Mouse (Mus musculus) induced T-regulatory cell, adult 2 months (primary cell): ENCODE data around the gene Chrne.
A peak's percentile ranks its signal among the peaks of the same experiment; 100 is the strongest.

ENCODE experiments used
- DNase-seq: peaks from one replicate; pipeline ENCODE4 v3.0.0-alpha.2; 2012; ENCODE audit warnings: low read depth

Gene Chrne

DNA sequence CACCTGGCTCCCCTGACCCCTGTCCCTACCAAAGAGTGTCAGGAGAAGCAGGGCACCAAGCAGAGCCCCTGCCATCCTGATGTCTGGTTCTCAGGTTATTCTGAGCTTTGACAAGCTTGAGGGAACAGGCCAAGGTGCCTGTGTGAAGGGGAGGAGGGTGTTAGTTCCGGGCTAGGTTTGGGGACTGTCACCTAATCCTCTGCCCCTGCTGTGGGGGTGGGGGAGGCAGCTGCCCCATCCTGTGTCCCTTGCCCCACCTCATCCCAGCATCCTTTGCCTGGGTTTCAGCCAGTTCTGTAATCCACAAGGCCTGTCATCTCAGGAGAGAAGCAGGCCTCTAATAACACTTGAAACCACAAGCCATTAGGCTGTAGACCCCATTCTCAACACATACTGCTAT, at the start of gene Chrne:
TSS of gene Chrne (minus strand) at position 116 of the 400 bp plus-strand sequence.
- no peak for DNase-seq

DNA sequence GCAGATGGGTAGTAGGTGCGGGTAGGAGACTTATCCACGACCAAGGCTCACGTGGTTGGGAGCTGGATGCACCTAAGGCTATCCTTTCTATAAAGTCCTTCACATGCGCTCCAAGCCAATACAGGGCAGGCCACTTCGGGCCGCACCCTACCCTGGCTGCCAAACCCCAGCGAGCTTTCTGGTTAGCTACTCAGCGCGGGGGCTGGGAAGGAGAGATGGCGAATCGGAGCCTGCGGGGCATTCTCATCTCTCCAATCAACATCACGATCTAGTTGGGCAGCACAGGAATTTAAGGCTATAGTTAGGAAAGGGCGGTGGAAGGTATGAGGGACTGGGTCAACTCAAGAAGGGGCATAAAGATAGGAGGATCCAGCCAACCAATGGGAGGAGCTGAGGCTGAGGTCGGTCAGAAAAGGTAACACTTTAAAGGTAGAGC, 49.3 kb upstream of the Chrne start:
- DNase-seq = no peak

DNA sequence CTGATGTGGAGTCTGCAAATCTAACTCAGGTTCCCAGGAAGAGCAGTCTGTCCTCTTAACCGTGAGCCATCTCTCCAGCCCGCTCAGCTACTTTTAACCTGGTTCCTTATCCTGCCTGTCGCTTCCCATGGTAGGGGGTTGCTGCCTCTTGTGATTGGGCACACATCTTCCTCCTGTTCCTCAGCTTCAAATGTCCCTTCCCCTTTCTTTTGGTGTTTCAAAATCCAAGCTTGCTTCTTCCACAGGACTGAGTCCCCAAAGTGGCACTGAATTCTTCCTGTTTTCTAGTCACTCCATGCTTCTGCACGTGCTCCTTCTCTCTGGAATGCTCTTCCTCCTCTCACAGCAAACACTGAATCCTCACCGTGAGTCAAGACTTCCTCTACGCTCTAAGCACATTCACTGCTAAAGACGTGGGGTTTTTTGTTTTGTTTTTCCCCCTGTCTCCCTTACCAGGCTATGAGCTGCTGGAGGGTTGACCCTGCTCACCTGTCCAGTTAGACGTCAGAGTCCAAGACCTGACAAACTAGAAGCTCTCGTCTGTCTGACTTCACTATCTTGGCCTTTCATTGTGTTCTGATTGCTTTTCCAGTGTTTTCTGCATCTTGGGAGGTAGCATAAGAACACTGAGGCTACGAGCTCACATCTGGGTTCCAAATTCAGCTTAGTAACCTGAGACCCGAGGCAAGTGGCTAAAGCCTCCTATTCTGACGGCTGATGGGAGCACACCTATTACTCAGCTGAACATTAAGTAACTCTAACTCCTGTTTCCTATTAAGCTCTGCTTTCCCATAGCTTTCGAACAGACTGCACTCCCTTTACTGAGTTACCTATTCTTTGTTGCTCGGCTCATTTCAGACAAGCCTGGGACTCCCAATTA, 48.5 kb upstream of the Chrne start:
- DNase-seq = peak; percentile 21

DNA sequence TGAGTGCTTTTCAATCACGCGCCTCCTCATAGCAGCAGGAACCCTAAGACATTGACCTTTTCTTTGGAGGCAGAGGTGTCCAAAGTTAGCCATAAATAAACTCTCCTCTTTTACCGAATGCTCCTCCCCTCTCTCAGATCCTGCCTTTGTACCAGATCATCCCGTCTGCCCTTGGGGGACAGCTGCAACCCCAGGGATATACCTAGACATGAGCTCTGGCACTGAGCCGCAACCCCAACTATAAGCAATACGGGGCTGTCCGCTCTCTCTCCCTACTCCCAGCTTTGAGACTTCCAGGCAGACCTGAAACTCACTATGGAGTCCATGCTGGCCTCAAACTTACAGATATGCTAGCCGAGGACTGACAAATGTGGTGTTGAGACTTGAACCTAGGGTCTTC, 47.7 kb upstream of the Chrne start:
- DNase-seq = no peak

DNA sequence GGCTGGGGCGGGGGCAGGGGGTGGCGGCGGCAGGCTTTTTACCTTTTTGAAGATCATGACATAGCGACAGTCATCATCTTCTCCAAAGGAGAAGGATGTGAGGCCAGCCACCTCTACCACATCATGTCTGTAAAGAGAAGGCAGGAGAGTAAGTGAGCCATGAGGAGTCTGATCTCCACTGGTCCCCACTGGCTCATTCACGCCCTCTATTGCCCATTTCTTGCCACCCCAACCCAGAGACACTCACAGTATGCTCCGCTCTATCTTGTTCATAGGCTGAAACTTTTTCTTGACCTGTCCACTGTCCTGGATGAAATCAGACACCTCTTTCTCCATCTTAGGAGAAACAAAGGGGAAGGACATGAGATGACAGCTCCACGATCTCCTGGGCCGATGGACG, 45.7 kb upstream of the Chrne start:
- peak; percentile 30 for DNase-seq

DNA sequence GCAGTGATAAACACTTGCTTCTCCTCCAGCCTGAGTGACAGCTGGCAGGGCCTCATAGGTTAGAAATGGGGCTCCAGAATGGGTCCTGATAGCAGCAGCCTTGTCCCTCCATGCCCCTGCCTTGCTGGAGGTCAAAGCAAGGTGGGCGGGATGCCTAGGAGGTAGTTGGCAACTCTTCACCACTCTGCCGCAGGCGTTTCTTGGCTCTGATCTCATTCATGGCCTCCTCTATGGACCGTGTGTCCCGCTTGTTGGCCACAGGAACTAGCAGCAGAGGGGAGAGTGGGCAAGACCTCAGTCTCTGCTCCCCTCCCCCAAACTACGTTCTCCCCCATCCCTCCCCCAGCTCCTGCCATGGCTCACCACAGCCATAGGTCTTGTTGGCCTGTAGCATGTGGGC, 44.9 kb upstream of the Chrne start:
- no peak for DNase-seq

DNA sequence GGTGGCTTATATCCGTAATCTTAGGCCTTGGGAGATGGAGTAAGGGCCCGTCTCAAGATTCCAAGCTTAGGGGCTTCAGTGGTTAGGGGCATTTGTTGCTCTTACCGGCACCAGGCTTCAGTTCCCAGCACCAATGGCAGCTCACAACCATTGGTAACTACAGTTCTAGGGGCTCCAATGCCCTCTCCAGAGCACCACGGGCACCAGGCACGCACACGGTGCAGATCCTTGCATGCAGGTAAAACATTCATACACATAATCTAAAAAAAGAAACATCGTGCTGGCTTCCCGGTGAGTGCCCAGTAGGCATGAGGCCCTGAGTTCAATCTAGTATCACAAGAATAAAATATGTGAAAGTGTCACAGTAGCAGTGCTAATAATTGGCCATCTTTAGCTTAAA, 44.1 kb upstream of the Chrne start:
- no peak for DNase-seq

DNA sequence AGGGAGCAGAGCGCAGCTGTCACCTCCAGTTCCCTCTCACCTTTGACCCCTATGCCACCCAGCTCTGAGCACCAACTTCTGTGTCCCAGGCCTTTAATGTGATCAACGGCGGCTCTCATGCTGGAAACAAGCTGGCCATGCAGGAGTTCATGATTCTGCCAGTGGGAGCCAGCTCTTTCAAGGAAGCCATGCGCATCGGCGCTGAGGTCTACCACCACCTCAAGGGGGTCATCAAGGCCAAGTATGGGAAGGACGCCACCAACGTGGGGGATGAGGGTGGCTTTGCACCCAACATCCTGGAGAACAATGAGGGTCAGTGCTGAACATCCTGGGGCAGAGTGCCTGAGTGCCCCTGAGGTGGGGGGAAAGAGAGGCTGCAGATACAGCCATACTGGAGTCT, 41.6 kb upstream of the Chrne start:
- DNase-seq = no peak

DNA sequence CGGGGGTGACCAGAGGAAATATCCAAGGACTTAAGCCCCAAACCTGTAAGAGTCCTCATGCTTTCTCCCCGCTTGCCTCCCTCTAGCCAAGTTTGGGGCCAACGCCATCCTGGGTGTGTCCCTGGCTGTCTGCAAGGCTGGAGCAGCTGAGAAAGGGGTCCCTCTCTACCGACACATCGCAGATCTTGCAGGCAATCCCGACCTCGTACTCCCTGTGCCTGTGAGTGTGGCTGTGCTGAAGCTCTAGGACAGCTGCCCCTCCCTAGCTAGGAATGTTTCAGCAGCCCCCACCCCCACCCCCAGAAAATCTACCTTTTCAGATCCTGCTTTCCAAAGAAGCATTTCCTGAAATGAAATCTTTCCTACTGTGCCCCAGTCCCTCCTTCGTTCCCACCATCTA, 39.9 kb upstream of the Chrne start:
- DNase-seq = no peak

DNA sequence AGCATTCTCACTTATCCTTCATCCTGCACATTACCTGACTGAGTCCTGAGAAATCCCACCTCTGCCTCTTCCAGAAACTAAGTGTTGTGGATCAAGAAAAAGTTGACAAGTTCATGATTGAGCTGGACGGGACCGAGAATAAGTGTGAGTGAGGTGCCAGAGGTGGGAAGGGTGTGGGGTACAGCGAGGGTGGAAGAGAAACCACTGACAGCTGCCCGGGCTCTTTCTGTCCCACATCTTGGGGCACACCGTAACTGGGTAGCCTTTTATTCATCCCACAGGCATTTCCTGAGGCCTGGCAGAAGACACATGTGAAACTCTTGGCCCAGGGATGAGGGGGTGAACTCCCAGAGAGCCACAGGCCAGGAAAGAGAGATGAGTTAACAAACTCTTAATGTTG, 39.5 kb upstream of the Chrne start:
- DNase-seq = no peak

DNA sequence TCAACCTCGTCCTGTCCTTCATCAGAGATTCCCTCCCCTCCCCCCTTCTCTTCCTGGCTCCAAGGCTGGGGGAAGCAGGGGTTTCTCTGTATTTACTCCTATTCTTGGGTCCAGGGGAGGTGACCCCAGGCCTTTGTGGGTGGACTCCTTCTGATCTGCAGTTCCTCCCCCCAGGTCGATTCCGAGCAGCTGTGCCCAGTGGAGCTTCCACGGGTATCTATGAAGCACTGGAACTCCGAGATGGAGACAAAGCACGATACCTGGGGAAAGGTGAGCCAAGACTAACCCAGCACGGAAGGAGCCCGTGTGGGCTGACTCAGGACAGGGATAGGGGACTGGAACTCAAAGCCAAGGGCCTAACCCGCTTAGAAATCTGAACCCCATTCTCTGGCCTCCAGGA, 39.0 kb upstream of the Chrne start:
- DNase-seq = no peak

DNA sequence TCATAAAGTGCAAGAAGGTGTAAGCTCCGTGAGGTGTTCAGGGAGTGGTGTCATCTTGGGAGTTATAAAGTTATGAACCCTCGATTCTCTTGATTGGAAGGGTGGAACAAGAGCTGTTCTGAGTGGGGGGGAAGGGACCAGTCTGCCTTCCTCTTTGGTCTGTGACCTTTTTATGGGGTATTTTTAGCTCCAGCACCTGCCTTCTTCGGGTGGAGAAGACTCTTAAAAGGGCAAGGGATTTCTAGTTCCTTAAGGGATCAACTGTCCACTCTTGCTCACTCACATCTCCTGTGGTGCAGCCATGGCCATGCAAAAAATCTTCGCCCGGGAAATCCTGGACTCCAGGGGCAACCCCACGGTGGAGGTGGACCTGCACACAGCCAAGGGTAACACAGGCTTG, 38.6 kb upstream of the Chrne start:
- peak; percentile 30 for DNase-seq

DNA sequence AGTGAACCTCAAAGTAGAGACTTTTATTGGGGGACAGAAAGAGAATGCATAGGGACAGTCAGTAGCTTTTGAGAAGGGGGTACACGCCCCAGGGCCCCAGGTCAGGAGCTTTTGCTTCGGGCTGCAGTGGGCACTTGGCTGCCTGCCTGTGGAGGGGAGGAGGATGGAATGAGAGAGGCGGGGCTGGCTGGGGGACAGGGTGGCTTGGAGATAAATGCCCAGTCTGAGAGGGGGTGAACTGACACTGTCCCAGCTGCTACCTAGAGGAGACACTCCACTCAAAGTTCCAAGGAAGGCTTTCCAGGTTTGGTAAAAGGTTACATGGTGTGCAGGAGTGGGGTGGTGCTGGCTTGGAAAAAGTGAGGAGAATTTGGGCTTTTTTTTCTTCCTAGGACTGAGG, 37.9 kb upstream of the Chrne start, which contains the start of gene Eno3:
TSS of gene Eno3 (plus strand) at position 239 of the 400 bp plus-strand sequence.
- no peak for DNase-seq

DNA sequence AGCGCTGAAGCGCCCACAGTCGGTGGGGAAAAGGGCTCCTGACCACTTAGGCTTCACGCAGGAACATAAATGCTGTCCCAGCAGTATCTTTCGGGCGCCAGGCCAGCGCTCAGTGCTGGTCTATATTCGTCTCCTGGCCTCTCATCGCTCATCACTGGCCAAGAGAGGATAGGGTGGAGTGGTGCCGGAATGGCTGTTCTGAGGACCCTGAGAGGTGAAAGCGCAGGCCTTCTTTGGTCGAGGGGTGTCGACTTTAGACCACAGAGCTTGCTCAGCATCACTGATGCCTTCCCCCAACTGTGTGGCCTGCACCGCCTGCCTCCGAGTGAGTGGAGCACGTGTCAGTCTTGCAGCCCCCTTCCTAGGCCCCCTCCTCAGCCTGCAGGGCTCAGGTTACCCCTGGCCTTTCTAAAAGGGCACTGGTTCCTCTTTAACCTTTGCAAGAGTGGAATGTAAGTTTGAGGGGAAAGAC, 37.5 kb upstream of the Chrne start:
- no peak for DNase-seq

DNA sequence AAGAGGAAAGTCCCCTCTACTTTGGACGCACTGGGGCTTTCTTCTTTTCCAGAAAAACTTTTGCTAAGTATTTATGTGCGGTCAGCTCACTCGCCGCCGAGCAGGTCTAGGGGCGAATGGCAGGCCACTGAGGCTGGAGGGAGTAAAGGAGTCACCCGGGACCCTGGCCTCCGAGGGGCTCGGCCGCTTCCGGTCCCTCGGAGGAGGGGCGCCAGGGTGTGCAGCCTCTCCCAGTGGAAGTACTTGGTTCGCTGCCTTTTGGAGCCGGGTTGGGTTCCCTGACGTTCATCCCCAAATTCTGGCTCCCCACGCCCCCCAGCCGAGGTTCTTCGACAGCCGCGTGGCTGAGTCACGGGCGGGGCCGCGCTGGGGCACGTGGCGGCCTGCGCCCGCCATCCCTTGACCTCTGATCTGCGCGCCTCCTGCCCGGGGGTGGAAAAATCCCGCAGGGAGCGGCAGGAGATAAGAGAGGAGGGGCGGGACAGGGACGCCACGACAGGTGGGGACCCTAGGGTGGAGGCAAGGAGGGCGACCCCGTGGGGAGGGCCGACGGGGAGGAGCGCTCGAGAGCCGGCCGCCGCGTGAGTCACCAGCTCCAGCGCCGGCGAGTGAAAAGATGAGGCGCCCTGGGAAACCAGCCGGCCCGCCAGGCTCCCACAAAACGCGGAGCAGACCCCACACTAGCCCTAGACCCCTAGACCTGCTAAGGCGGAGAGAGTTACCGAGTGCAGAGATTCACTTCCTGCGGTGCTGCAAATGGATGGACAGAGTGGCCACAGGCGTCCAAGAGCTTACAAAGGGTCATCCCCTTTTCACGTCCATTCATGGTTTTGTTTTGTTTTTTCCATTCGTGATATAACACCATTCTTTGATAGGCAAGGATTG, 36.8 kb upstream of the Chrne start:
- DNase-seq = peak; percentile 85

DNA sequence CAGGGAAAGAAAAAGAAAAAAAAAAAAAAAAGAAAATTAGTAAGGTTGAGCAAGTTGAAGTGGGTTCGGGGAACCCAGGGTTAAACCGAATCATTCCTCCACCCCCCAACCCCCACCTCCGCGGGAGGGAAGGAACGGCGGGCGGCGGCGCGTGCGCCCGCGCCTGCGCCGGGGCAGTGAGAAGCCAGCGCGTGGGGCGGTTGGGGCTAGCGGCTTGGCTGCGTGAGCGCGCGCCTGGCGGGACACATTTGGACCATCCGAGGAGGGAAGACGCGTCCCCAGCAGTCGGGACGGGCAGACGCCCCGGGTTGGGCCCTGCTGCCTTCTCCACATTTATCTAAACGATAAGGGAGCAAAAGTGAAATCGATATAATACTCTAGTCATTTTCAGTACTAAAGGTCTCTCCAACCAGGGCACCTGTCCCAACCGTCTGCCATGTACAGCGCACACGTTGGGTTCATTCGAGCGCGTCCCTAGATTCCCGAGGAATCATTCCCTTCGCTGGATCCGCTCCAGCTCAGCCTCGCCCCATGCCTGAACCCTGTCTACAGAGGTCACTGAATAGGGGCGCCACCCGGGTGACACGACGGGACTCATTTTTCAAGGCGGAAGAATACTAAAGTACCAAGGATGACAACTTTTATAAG, 36.0 kb upstream of the Chrne start:
- peak; percentile 91 for DNase-seq

DNA sequence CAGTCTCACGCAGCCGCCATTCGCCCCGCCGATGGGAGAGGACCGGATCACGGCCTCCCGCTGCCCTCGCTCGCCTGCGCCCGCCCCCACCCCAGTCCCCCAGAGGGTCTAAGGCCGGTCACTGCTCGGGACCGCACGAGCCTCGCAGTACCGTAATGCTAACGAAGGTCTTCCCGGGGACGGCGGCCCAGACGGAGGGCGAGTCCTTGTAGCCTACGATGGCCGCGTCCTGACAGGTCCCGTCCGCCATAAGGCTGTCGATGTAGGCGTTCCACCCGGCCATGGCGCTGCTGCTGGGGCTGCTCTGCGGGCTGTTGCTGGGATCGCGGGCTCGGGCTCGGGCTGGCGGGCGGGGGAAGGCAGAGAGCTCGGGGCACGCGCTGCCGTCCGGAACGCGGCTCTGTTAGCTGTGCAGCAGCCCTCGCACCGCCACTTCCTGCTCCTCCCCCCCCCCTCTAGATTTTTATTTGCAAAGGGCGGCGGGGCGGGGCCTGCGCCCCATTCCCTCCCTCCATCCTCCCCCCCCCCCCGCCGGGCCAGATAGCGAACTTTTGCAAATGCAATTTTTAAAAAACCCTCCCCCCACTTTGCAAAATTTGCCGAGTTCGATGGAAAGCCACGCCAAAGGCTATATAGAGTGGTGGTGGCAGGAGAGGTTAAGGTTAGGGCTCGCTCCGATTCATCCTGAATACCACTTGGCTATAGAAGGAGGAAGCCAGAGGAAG, 35.3 kb upstream of the Chrne start, which contains the start of gene Pfn1:
TSS of gene Pfn1 (minus strand) at position 447 of the 725 bp plus-strand sequence.
- DNase-seq = peak; percentile 95

DNA sequence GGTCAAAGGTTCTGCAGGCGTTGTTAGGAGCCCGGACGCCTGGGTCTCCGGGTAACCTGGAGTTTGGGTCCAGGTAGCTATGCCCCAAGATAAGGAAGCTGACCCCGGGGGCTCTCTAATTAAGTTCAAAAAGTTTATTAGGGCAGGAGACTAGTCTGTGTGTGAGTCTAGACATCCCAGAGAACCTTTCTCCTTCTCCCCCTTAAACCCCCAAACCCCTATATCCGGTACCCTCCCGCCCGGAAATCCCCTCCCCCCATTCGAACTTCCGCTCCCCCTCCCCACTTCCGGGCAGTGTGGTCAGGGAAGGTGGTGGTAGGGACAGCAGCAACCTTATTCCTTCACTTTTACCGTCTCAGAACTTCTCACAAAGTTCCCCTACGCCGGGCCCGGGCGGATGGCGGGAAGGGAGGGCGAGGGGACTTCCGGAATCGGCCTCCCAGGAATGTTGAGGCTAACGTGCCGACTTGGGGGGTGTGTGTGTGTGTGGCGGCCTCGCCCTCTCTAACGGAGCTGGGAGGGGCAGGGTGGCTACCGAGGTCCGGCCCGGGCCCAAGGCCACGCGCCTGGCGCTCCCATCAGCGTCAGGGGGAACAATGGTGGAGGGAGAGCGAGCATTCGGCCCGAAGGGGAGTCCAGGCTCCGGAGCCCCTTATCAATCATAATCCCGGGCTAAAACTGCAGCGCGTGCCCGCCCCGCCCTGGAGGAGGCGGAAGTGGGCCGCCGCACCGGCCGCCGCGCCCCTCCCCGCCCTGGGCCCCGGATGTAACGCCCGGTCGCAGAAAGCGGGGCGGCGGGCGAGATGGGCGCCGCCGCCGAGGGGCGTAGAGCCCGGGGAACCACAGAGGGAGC, 34.6 kb upstream of the Chrne start:
- DNase-seq = peak; percentile 87

DNA sequence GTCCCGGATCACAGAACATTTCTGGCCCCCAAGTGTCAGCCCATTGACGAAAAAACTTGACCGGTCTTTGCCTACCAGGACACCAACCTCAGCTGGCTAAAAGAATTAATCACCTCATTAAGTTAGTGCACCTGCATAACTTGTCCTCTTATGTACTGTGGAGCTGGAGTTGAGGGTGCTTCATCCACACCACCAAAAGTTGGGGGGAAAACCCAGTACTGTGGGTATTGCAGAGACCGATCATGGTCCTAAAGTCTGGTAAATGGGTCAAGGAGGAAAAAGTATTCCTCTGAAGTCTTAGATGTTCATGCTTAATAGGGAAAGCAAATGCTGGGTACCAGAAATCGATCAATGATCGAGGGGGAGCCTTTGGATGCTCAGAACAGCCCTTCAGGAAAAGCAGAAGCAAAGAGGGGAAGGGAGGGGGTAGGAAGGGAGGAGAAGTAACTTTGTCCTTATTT, 33.9 kb upstream of the Chrne start:
- DNase-seq = no peak
